Mouse (Mus musculus): ENCODE results near the gene Tmem259.

Gene Tmem259

DNA sequence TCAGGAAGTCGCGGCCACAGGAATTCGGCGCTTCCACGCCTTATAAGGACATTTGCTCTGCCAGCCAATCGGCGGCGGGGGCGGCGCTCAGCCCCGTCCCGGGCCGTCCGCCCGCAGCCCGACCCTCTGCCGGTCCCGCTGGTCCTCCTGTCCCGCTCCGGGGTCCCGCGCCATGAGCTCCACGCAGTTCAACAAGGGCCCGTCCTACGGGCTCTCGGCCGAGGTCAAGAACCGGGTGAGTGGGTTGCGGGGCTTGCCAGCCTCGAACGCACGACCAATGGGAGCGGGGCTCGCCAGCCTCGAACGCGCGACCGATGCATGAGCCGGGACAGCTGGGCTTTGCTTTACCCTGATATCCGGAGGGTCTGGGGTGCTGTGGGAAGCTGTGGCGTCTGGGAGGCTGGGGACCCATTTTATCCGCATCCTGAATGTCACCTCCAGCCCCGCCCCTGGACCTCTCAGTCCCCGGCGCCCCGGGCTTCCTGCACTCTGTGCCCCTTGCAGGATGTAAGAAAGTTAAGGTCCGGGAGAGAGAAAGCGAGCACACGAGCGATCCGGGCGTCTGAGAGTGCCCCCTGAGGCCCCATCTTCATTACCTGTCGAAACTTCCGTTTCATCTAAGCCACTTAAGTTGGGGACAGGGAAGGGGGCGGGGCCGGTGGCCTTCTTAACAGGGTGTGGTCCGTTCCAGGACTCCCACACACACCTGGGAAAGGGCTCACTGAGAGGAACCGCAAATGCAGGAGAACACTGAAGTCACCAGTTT, 4.6 kb upstream of the Tmem259 start, which contains the start of gene Cnn2:
Gene Cnn2 (plus strand): TSS at position 79 of the 766 bp plus-strand sequence.
- Histone ChIP-seq H3K4me1 (replicated peaks; ENCODE audit: low read depth, low read length) (peaks cover 60% of the 10 kb centered on the region), H3K4me3 (replicated peaks; ENCODE audit: low read length) (peak within 1 kb of the TSS; percentile 86), H3K27me3 (ENCODE audit: insufficient read depth, low read length) (peaks cover 22% of the 10 kb centered on the region), H3K9me3 (ENCODE audit: low read length) (peaks cover 5% of the 10 kb centered on the region), H3K36me3 (ENCODE audit: insufficient read depth, low read length) (peaks cover 27% of the 10 kb centered on the region)
- TF ChIP-seq NANOG (IDR thresholded peaks at IDR 0.05; ENCODE audit: borderline replicate concordance, low read length) (no peak), POU5F1 (IDR thresholded peaks at IDR 0.05; ENCODE audit: borderline replicate concordance, low read length) (no peak), CTCF (conservative IDR thresholded peaks at IDR 0.05; ENCODE audit: low read length) (no peak)

DNA sequence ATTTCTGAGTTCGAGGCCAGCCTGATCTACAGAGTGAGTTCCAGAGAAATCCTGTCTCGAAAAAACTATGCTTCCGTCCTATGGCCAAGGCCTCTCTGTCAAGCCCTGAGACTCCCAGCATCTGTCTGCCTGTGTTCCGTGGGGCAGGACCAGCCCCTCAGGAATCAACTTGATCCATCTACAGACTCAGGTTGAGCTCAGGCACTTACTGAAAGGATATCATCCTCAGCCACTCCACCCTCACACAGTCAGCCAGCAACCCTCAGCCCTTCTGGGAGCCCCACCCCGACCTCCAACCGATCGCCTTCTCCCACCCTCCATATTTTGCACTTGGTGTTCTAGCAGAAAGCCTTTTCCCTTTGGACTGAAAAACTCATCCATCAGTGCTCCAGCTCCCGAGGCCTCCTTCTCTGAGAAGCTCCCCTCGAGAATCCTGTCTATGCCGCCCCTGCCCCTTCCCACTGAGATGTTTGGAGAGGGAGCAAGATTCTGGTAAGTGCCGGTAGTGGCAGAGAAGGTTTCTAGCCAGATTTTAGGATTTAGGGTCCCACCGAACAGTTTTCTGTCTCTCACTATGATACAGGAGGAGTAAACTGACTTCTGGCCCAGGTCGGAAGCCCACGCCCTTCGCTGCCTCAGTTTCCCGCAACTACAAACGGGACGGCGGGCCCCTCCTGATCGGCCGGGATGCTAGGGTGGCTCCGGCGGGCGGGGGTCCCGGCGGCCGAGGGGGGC, 3.8 kb upstream of the Tmem259 start:
- H3K27me3 ChIP-seq (ENCODE audit: insufficient read depth, low read length) = peaks cover 22% of the 10 kb centered on the region
- peaks cover 5% of the 10 kb centered on the region for H3K9me3 ChIP-seq (ENCODE audit: low read length)
- H3K36me3 ChIP-seq (ENCODE audit: insufficient read depth, low read length) = peaks cover 22% of the 10 kb centered on the region
- TF ChIP-seq NANOG (IDR thresholded peaks at IDR 0.05; ENCODE audit: borderline replicate concordance, low read length) (no peak), CTCF (conservative IDR thresholded peaks at IDR 0.05; ENCODE audit: low read length) (no peak), POU5F1 (IDR thresholded peaks at IDR 0.05; ENCODE audit: borderline replicate concordance, low read length) (no peak)
- H3K4me3 ChIP-seq (replicated peaks; ENCODE audit: low read length) = peak overlapping the region; percentile 86
- peaks cover 67% of the 10 kb centered on the region for H3K4me1 ChIP-seq (replicated peaks; ENCODE audit: low read depth, low read length)

DNA sequence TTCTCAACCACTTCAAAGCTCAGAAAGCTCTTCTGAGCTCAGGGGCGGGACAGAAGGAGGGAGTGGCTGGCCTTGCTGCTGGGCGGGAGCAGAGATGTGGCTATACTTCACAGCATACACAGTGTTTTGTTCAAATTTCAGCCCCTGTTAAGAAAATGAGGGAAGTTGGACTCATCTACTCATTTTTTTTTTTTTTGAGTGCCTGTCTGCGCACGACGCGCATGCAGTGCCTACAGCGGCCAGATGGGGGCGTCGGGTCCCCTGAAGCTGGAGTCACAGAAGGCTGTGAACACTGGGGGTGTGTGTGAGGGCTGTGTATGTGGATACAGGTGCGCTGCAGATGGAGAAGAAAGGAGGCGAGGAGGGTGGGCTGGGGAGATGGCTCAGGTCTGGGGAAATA, 2.8 kb upstream of the Tmem259 start:
- H3K9me3 ChIP-seq (ENCODE audit: low read length) = peaks cover 5% of the 10 kb centered on the region
- peaks cover 71% of the 10 kb centered on the region for H3K4me1 ChIP-seq (replicated peaks; ENCODE audit: low read depth, low read length)
- peaks cover 22% of the 10 kb centered on the region for H3K27me3 ChIP-seq (ENCODE audit: insufficient read depth, low read length)
- peak overlapping the region; percentile 86 for H3K4me3 ChIP-seq (replicated peaks; ENCODE audit: low read length)
- TF ChIP-seq CTCF (conservative IDR thresholded peaks at IDR 0.05; ENCODE audit: low read length) (peak; percentile 98), NANOG (IDR thresholded peaks at IDR 0.05; ENCODE audit: borderline replicate concordance, low read length) (no peak), POU5F1 (IDR thresholded peaks at IDR 0.05; ENCODE audit: borderline replicate concordance, low read length) (no peak)
- H3K36me3 ChIP-seq (ENCODE audit: insufficient read depth, low read length) = peaks cover 20% of the 10 kb centered on the region

DNA sequence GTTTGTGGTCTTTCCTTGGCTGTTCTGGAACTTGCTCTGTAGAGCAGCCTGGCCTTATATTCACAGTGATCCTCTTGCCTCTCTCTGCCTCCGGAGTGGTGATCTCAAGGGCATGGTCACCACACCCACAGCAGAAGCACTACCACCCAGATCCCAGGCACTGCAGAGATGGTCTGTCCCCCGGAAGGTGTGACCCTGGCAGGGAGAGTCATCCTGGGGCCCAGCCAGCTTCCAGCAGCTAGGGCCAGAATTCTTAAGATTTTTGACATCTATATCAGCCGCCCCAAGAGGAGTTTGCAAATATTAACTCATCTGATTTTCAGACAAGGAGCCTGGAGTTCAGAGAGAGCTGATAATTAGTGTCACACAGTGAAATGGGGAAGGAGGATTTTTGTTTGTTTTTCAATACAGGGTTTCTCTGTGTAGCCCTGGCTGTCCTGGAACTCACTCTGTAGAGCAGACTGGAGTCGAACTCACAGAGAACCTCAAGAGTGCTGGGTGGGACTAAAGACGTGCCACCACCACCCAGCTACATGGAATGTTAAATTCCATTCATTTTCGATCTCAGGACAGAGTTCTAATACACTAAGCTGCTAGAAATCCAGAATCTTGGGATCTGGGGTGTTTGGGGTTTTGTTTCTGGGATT, 2.2 kb upstream of the Tmem259 start:
- H3K4me1 ChIP-seq (replicated peaks; ENCODE audit: low read depth, low read length) = peaks cover 76% of the 10 kb centered on the region
- TF ChIP-seq POU5F1 (IDR thresholded peaks at IDR 0.05; ENCODE audit: borderline replicate concordance, low read length) = no peak
- TF ChIP-seq CTCF (conservative IDR thresholded peaks at IDR 0.05; ENCODE audit: low read length) = no peak
- TF ChIP-seq NANOG (IDR thresholded peaks at IDR 0.05; ENCODE audit: borderline replicate concordance, low read length) = no peak
- peak overlapping the region; percentile 86 for H3K4me3 ChIP-seq (replicated peaks; ENCODE audit: low read length)
- H3K9me3 ChIP-seq (ENCODE audit: low read length) = no peaks in the 10 kb centered on the region
- H3K36me3 ChIP-seq (ENCODE audit: insufficient read depth, low read length) = peaks cover 20% of the 10 kb centered on the region
- peaks cover 22% of the 10 kb centered on the region for H3K27me3 ChIP-seq (ENCODE audit: insufficient read depth, low read length)

DNA sequence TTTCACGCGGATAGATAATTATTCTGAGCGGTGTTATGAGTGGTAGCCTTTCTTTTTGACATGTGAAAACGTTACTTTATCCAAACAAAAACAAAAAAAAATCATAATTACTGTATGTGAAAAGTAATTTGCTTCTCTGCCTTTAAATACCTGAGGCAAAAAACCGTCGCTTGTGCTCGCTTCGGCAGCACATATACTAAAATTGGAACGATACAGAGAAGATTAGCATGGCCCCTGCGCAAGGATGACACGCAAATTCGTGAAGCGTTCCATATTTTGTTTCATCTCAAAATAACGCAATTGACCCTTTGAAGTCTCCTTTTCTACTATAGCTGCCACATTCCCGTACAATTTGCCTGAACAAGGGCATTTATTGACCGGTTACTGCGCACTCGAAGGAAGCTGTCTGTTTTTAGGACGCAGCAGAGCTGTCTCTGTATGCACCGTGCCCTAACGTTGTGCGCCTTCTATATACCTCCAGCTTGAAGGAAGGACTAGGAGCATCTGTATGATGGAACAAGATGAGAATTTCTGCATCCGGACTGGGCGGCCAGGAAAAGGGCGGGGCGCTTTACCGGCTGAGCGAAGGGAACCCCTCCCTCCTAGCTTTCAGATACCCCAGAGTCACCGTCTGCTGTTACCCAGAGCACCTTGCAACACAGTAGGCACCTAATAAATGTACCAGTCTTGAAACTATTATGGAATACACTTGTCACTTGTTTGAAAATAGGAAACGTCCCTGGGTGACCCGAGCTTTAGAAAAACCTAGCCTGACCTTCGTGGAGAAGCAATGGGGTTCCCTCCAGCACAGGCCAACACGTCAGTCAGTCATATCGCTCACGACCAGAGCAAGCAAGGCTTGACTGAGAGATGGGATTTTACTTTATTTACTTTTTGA, 1.5 kb upstream of the Tmem259 start:
- Histone ChIP-seq H3K4me3 (replicated peaks; ENCODE audit: low read length) (peak overlapping the region; percentile 86), H3K27me3 (ENCODE audit: insufficient read depth, low read length) (peaks cover 22% of the 10 kb centered on the region), H3K9me3 (ENCODE audit: low read length) (no peaks in the 10 kb centered on the region), H3K36me3 (ENCODE audit: insufficient read depth, low read length) (peaks cover 24% of the 10 kb centered on the region), H3K4me1 (replicated peaks; ENCODE audit: low read depth, low read length) (peaks cover 76% of the 10 kb centered on the region)
- TF ChIP-seq NANOG (IDR thresholded peaks at IDR 0.05; ENCODE audit: borderline replicate concordance, low read length) (no peak), CTCF (conservative IDR thresholded peaks at IDR 0.05; ENCODE audit: low read length) (no peak), POU5F1 (IDR thresholded peaks at IDR 0.05; ENCODE audit: borderline replicate concordance, low read length) (no peak)

DNA sequence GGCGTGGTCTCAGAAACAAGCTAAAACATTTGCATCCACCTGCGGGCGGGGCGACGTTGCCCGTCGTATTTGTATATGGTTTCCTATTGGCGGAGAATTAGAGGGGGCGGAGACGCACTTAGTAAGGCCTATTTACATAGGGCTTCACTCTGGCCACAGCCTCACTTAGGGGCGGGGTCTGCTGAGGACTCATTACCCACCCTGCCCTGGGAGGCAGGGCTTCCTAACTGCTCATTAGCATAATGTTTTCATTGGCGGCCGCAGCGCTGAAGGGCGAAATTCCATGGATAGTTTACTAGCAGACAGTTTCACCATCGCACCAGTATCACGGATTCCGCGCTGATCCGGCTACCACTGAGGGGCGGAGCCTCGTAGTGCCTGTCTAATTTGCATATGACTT, 741 bp upstream of the Tmem259 start:
- H3K4me3 ChIP-seq (replicated peaks; ENCODE audit: low read length) = peak overlapping the region; percentile 86
- H3K4me1 ChIP-seq (replicated peaks; ENCODE audit: low read depth, low read length) = peaks cover 77% of the 10 kb centered on the region
- H3K36me3 ChIP-seq (ENCODE audit: insufficient read depth, low read length) = peaks cover 31% of the 10 kb centered on the region
- TF ChIP-seq POU5F1 (IDR thresholded peaks at IDR 0.05; ENCODE audit: borderline replicate concordance, low read length) (no peak), NANOG (IDR thresholded peaks at IDR 0.05; ENCODE audit: borderline replicate concordance, low read length) (no peak), CTCF (conservative IDR thresholded peaks at IDR 0.05; ENCODE audit: low read length) (no peak)
- H3K9me3 ChIP-seq (ENCODE audit: low read length) = no peaks in the 10 kb centered on the region
- peaks cover 18% of the 10 kb centered on the region for H3K27me3 ChIP-seq (ENCODE audit: insufficient read depth, low read length)

DNA sequence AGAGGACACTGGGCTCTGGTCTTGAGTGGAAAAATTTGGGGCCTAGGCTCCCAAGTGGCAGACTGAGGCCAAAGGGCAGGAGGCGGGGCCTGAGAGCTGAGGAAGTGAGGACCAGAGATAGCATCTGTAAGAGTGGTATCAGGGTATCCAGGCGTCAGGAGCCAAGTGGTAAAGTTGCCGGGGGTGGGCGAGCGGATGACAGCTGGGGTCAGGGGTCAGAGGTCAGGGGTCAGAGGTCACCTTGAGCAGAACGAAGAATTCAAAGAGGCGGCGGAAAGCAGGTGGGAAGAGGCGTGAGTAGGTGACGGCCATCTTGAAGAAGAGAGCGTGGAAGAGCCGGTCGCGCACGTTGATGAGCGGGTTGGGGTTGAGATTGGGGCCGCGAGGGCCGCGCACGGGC, 460 bp downstream of the Tmem259 start:
- H3K9me3 ChIP-seq (ENCODE audit: low read length) = no peaks in the 10 kb centered on the region
- H3K4me1 ChIP-seq (replicated peaks; ENCODE audit: low read depth, low read length) = peaks cover 77% of the 10 kb centered on the region
- H3K27me3 ChIP-seq (ENCODE audit: insufficient read depth, low read length) = peaks cover 6% of the 10 kb centered on the region
- TF ChIP-seq POU5F1 (IDR thresholded peaks at IDR 0.05; ENCODE audit: borderline replicate concordance, low read length) (no peak), NANOG (IDR thresholded peaks at IDR 0.05; ENCODE audit: borderline replicate concordance, low read length) (no peak), CTCF (conservative IDR thresholded peaks at IDR 0.05; ENCODE audit: low read length) (no peak)
- H3K4me3 ChIP-seq (replicated peaks; ENCODE audit: low read length) = peak overlapping the region; percentile 86
- peaks cover 43% of the 10 kb centered on the region for H3K36me3 ChIP-seq (ENCODE audit: insufficient read depth, low read length)
